Mouse (Mus musculus): ENCODE data around the gene Sele.

- TF ChIP-seq CTCF (IDR thresholded peaks at IDR 0.05) (no peak), EP300 (IDR thresholded peaks at IDR 0.05; ENCODE audit: insufficient read depth, low read depth, low read length) (no peak)
Measured at GRCm38 (mm10) chr1:164053561-164053960, 5.5 kb downstream of the Sele start.

Data from heart, adult 2 months (tissue).